Mouse (Mus musculus) limb, embryonic 13.5 days (tissue): Measurements from ENCODE around the gene Efcab7. TPM values are rescaled to one million over a fixed set of nuclear protein-coding genes. Genes with fewer than 3 reads are reported as not detected.

Experiments
- ATAC-seq: fragments of 200-750 bp; cut with Nextera tagmentation; 2 replicates; pipeline ENCODE4 v1.8.0; 2017; ENCODE audit warnings: low read depth, moderate number of reproducible peaks, moderate TSS enrichment; ENCODE audit not compliant: low FRiP score
- H3K27ac ChIP-seq: fragments of 300-500 bp; sonication (generic); 2 replicates; pipeline ENCODE4 v1.5.1; 2015; ENCODE audit warnings: inconsistent platforms, mild to moderate bottlenecking, moderate library complexity
- H3K27me3 ChIP-seq: fragments of 300-500 bp; sonication (generic); 2 replicates; pipeline ENCODE4 v1.6.1; 2015; ENCODE audit warnings: mild to moderate bottlenecking, inconsistent platforms
- H3K36me3 ChIP-seq: fragments of 300-500 bp; sonication (generic); 2 replicates; pipeline ENCODE4 v1.6.1; 2015; ENCODE audit warnings: inconsistent platforms, mild to moderate bottlenecking, moderate library complexity
- H3K4me1 ChIP-seq: fragments of 300-500 bp; sonication (generic); 2 replicates; pipeline ENCODE4 v1.6.1; 2015; ENCODE audit warnings: inconsistent platforms
- H3K4me2 ChIP-seq: fragments of 300-500 bp; sonication (generic); replicated peaks from 2 replicates; pipeline ENCODE4 v1.6.1; 2015; ENCODE audit warnings: inconsistent platforms, mild to moderate bottlenecking, moderate library complexity
- H3K4me3 ChIP-seq: fragments of 300-500 bp; sonication (generic); 2 replicates; pipeline ENCODE4 v1.5.1; 2015; ENCODE audit warnings: moderate library complexity, mild to moderate bottlenecking, inconsistent platforms
- H3K9ac ChIP-seq: fragments of 300-500 bp; sonication (generic); 2 replicates; pipeline ENCODE4 v1.6.1; 2015; ENCODE audit warnings: mild to moderate bottlenecking, inconsistent platforms
- H3K9me3 ChIP-seq: fragments of 300-500 bp; sonication (generic); 2 replicates; pipeline ENCODE4 v1.6.1; 2016; ENCODE audit warnings: inconsistent platforms
- WGBS: fragments of 180-500 bp; shearing (Covaris S2); methylation state at CpG from one replicate; pipeline ENCODE4 v1.1.7; 2015; 5-methylcytosine and 5-hydroxymethylcytosine counted together
- polyA plus RNA-seq: library from polyadenylated mRNA; unstranded; fragments of >200 nt; fragmentation: Nextera tagmentation; extraction: Ambion mirVana; gene quantifications from 2 replicates; pipeline ENCODE4 v1.2.1, GENCODE M21; 2015

Efcab7 gene
- polyA plus RNA-seq, 1 experiment from 2014 or later = 24.3 TPM

- peak; percentile 90 for ATAC-seq
- Histone ChIP-seq H3K27ac (peak within 1 kb of the TSS; percentile 88), H3K4me2 (peak within 1 kb of the TSS; percentile 95), H3K9ac (peak within 1 kb of the TSS; percentile 80), H3K27me3 (peaks cover 3% of the 10 kb centered on the region; the same call in 1 of the 2 replicates), H3K4me3 (peak within 1 kb of the TSS; percentile 61), H3K36me3 (no peaks in the 10 kb centered on the region), H3K9me3 (no peaks in the 10 kb centered on the region), H3K4me1 (peaks cover 28% of the 10 kb centered on the region)
- WGBS = under 1% methylated on average over 57 of the region's 57 CpGs
These were observed 100.9 kb downstream of the Efcab7 start, which contains the start of gene Itgb3bp for GRCm38 (mm10) chr4:99929613-99930517. Gene Itgb3bp, minus strand, starts transcription at chr4:99929813.

- WGBS = 40% methylated on average over 10 of the region's 10 CpGs
- peak overlapping the region; percentile 43; the same call in 1 of the 2 replicates for H3K9ac ChIP-seq
- H3K4me2 ChIP-seq = peak overlapping the region; percentile 95
- H3K27me3 ChIP-seq = peaks cover 3% of the 10 kb centered on the region; the same call in 1 of the 2 replicates
- H3K36me3 ChIP-seq = no peaks in the 10 kb centered on the region
- H3K9me3 ChIP-seq = no peaks in the 10 kb centered on the region
- no peak for ATAC-seq
- H3K27ac ChIP-seq = no peak overlapping the region; the same call in 1 of the 2 replicates
- peaks cover 28% of the 10 kb centered on the region for H3K4me1 ChIP-seq
- peak overlapping the region; percentile 61 for H3K4me3 ChIP-seq
These were observed 101.7 kb downstream of the Efcab7 start for GRCm38 (mm10) chr4:99930518-99931239.

- peaks cover 28% of the 10 kb centered on the region for H3K4me1 ChIP-seq
- H3K27me3 ChIP-seq = peaks cover 3% of the 10 kb centered on the region; the same call in 1 of the 2 replicates
- H3K27ac ChIP-seq = no peak overlapping the region
- H3K9ac ChIP-seq = no peak overlapping the region
- H3K4me2 ChIP-seq = peak overlapping the region; percentile 95
- WGBS = 73% methylated on average over 11 of the region's 11 CpGs
- no peaks in the 10 kb centered on the region for H3K9me3 ChIP-seq
- H3K36me3 ChIP-seq = no peaks in the 10 kb centered on the region
- ATAC-seq = no peak
- H3K4me3 ChIP-seq = 0 out of 2 replicates have a peak overlapping the region, but pooled peaks have one; percentile 61
These were observed 102.2 kb downstream of the Efcab7 start for GRCm38 (mm10) chr4:99931240-99931580.

GRCm38 (mm10) chr4:99931807-99932206 lies 102.8 kb downstream of the Efcab7 start:
- Histone ChIP-seq H3K9me3 (no peaks in the 10 kb centered on the region), H3K4me2 (peak overlapping the region; percentile 95; the same call in 1 of the 2 replicates), H3K4me1 (peaks cover 25% of the 10 kb centered on the region), H3K27me3 (peaks cover 3% of the 10 kb centered on the region; the same call in 1 of the 2 replicates), H3K36me3 (no peaks in the 10 kb centered on the region), H3K9ac (no peak overlapping the region), H3K27ac (no peak overlapping the region), H3K4me3 (no peak overlapping the region)
- 84% methylated on average over 4 of the region's 4 CpGs for WGBS
- no peak for ATAC-seq

GRCm38 (mm10) chr4:99934859-99935258 lies 105.9 kb downstream of the Efcab7 start:
- WGBS = 84% methylated on average over 7 of the region's 7 CpGs
- ATAC-seq = no peak
- Histone ChIP-seq H3K4me1 (peaks cover 27% of the 10 kb centered on the region), H3K4me3 (no peak overlapping the region), H3K27ac (no peak overlapping the region), H3K4me2 (no peak overlapping the region), H3K9ac (no peak overlapping the region), H3K9me3 (no peaks in the 10 kb centered on the region), H3K36me3 (no peaks in the 10 kb centered on the region), H3K27me3 (peaks cover 3% of the 10 kb centered on the region; the same call in 1 of the 2 replicates)

- Histone ChIP-seq H3K27me3 (peaks cover 3% of the 10 kb centered on the region; the same call in 1 of the 2 replicates), H3K27ac (no peak overlapping the region), H3K4me2 (no peak overlapping the region), H3K36me3 (no peaks in the 10 kb centered on the region), H3K9me3 (no peaks in the 10 kb centered on the region), H3K9ac (no peak overlapping the region), H3K4me3 (no peak overlapping the region), H3K4me1 (peaks cover 18% of the 10 kb centered on the region)
- ATAC-seq = no peak
- WGBS = 92% methylated on average over 5 of the region's 5 CpGs
These were observed 107.3 kb downstream of the Efcab7 start for GRCm38 (mm10) chr4:99936278-99936677.

GRCm38 (mm10) chr4:99939711-99940505 lies 110.9 kb downstream of the Efcab7 start:
- peaks cover 12% of the 10 kb centered on the region for H3K4me1 ChIP-seq
- no peaks in the 10 kb centered on the region for H3K27me3 ChIP-seq
- no peak overlapping the region for H3K9ac ChIP-seq
- no peak overlapping the region for H3K27ac ChIP-seq
- no peak overlapping the region for H3K4me3 ChIP-seq
- WGBS = 57% methylated on average over 16 of the region's 16 CpGs
- no peak overlapping the region for H3K4me2 ChIP-seq
- ATAC-seq = no peak
- H3K9me3 ChIP-seq = no peaks in the 10 kb centered on the region
- no peaks in the 10 kb centered on the region for H3K36me3 ChIP-seq

- no peak overlapping the region for H3K4me3 ChIP-seq
- no peaks in the 10 kb centered on the region for H3K27me3 ChIP-seq
- ATAC-seq = no peak
- H3K27ac ChIP-seq = no peak overlapping the region
- WGBS = 70% methylated on average over 10 of the region's 10 CpGs
- H3K36me3 ChIP-seq = no peaks in the 10 kb centered on the region
- H3K4me2 ChIP-seq = no peak overlapping the region
- H3K9ac ChIP-seq = no peak overlapping the region
- H3K4me1 ChIP-seq = peaks cover 12% of the 10 kb centered on the region
- H3K9me3 ChIP-seq = no peaks in the 10 kb centered on the region
These were observed 112.8 kb downstream of the Efcab7 start for GRCm38 (mm10) chr4:99941655-99942414.

GRCm38 (mm10) chr4:99944606-99945005 lies 115.6 kb downstream of the Efcab7 start:
- Histone ChIP-seq H3K27me3 (no peaks in the 10 kb centered on the region), H3K4me2 (no peak overlapping the region), H3K36me3 (no peaks in the 10 kb centered on the region), H3K4me1 (peaks cover 6% of the 10 kb centered on the region), H3K9ac (no peak overlapping the region), H3K4me3 (no peak overlapping the region), H3K27ac (no peak overlapping the region), H3K9me3 (no peaks in the 10 kb centered on the region)
- no peak for ATAC-seq
- WGBS = 69% methylated on average over 2 of the region's 2 CpGs

- Histone ChIP-seq H3K9ac (no peak overlapping the region), H3K36me3 (no peaks in the 10 kb centered on the region), H3K27ac (no peak overlapping the region), H3K27me3 (no peaks in the 10 kb centered on the region), H3K4me3 (no peak overlapping the region), H3K9me3 (no peaks in the 10 kb centered on the region), H3K4me1 (peaks cover 3% of the 10 kb centered on the region; the same call in 1 of the 2 replicates), H3K4me2 (no peak overlapping the region)
- ATAC-seq = no peak
- WGBS = 93% methylated on average over 7 of the region's 7 CpGs
These were observed 116.0 kb downstream of the Efcab7 start for GRCm38 (mm10) chr4:99945011-99945410.

- H3K36me3 ChIP-seq = no peaks in the 10 kb centered on the region
- 91% methylated on average over 2 of the region's 2 CpGs for WGBS
These were observed 117.5 kb downstream of the Efcab7 start for GRCm38 (mm10) chr4:99946516-99946915.

More at GRCm38 (mm10) chr4:99946516-99946915, 117.5 kb downstream of the Efcab7 start:
- Histone ChIP-seq H3K4me2 (no peak overlapping the region), H3K4me1 (no peaks in the 10 kb centered on the region), H3K27ac (no peak overlapping the region), H3K4me3 (no peak overlapping the region), H3K9me3 (no peaks in the 10 kb centered on the region), H3K9ac (no peak overlapping the region), H3K27me3 (no peaks in the 10 kb centered on the region)
- ATAC-seq = no peak
